Mouse (Mus musculus) lung, postnatal 14 days (tissue): ENCODE results near the gene Snn.

Source experiments
- DNase-seq: peaks from one replicate; pipeline ENCODE4 v3.0.0; 2021

Snn gene

GRCm38 (mm10) chr16:11050226-11050625 is 10.5 kb upstream of the Snn start:
- DNase-seq = no peak

- DNase-seq = no peak
Observed at GRCm38 (mm10) chr16:11051134-11051533, 9.6 kb upstream of the Snn start.

GRCm38 (mm10) chr16:11054409-11054808 is 6.3 kb upstream of the Snn start:
- DNase-seq = no peak

GRCm38 (mm10) chr16:11054871-11055270 is 5.9 kb upstream of the Snn start:
- DNase-seq = no peak

GRCm38 (mm10) chr16:11055916-11056315 is 4.8 kb upstream of the Snn start:
- DNase-seq = no peak

- peak; percentile 82 for DNase-seq
Observed at GRCm38 (mm10) chr16:11062794-11063721, 2.3 kb downstream of the Snn start.

- DNase-seq = no peak
Observed at GRCm38 (mm10) chr16:11064341-11064740, 3.6 kb downstream of the Snn start.

GRCm38 (mm10) chr16:11064742-11065141 is 4.0 kb downstream of the Snn start:
- DNase-seq = no peak

- no peak for DNase-seq
Observed at GRCm38 (mm10) chr16:11065431-11065830, 4.7 kb downstream of the Snn start.

GRCm38 (mm10) chr16:11066029-11066832 is 5.5 kb downstream of the Snn start, which contains the start of gene Litaf:
Litaf (minus strand) TSS chr16:11066157.
- peak; percentile 98 for DNase-seq

GRCm38 (mm10) chr16:11066833-11067191 is 6.1 kb downstream of the Snn start:
- DNase-seq = peak; percentile 66

- no peak for DNase-seq
Observed at GRCm38 (mm10) chr16:11068666-11069065, 7.9 kb downstream of the Snn start.

- no peak for DNase-seq
Observed at GRCm38 (mm10) chr16:11069271-11069670, 8.5 kb downstream of the Snn start.

- DNase-seq = peak; percentile 34
Observed at GRCm38 (mm10) chr16:11069710-11070420, 9.1 kb downstream of the Snn start.

- no peak for DNase-seq
Observed at GRCm38 (mm10) chr16:11071176-11071575, 10.4 kb downstream of the Snn start.

GRCm38 (mm10) chr16:11071887-11072286 is 11.1 kb downstream of the Snn start:
- DNase-seq = no peak

GRCm38 (mm10) chr16:11072454-11072853 is 11.7 kb downstream of the Snn start:
- no peak for DNase-seq

- no peak for DNase-seq
Observed at GRCm38 (mm10) chr16:11073060-11073459, 12.3 kb downstream of the Snn start.

- no peak for DNase-seq
Observed at GRCm38 (mm10) chr16:11077601-11078201, 17.0 kb downstream of the Snn start.

GRCm38 (mm10) chr16:11078216-11078869 is 17.6 kb downstream of the Snn start:
- DNase-seq = no peak

GRCm38 (mm10) chr16:11084181-11084580 is 23.4 kb downstream of the Snn start:
- no peak for DNase-seq

GRCm38 (mm10) chr16:11086299-11086698 is 25.6 kb downstream of the Snn start:
- DNase-seq = no peak
